Mouse (Mus musculus): ENCODE data around the gene Socs7.

The Socs7 gene

DNA sequence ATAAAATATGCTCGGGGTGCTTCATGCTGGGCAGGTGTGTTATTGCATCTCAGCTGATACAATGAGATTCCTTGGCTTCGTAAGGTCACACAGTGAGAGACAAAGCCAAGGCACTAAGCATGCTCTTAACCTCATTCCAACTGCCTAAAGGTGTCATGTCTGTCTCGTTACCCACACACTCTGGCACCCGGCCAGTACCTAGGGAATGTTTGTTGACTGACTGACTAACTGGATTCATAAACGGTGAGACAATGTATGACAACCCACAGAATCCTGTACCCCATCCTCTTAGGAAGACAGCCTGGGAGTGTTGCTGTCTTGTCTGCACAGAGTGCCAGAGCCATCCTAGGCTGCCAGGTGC is 57.2 kb downstream of the Socs7 start:
- no peak for DNase-seq

DNA sequence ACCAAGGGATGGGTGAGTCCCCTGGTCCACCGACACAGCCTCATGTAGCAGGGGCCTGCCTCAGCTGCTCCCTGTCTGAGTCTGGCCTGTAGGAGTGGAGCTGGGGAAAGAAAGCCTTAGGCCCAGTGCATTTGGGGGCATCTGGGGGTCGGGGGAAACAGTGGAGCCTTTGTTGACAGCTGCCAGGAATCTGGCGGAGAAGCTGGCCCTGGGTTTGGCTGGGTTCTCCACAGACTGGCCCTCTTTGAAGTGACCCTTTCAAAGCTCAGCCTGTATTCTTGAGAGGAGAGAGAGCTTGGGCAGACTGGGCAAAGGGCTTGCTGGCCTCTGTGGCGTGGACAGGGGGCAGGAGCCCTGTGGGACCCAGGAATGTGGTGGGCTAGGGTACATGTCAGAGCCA is 60.2 kb downstream of the Socs7 start:
- DNase-seq: no peak

DNA sequence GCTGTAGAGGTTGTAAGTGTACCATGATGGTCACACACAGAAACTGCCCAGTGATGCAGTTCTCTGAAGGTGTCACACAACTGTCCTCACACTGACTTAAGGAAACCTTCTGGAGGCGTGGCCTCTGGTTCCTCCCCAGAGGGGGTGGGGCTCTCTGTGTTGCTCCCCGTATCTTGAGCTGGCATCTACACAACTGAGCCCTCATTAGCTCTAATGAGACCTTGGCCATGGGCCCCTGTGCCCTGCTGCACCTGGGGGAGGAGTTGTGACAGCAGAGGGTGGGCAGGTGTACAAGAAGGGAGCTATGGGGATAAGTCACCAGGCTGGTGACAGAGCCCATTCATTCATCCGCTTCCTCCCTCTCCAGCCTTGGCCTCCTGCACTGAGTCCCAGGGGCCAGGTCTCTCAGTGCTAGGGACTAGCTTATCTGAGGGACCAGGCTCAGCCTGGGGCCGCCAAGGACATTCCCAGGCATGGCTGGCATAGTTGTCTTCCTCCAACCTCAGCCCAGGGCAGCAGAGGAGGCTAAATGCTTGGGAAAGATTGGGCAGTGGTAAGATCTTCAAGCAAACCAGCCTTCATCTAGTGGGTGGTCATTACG is 61.8 kb downstream of the Socs7 start:
- no peak for DNase-seq

DNA sequence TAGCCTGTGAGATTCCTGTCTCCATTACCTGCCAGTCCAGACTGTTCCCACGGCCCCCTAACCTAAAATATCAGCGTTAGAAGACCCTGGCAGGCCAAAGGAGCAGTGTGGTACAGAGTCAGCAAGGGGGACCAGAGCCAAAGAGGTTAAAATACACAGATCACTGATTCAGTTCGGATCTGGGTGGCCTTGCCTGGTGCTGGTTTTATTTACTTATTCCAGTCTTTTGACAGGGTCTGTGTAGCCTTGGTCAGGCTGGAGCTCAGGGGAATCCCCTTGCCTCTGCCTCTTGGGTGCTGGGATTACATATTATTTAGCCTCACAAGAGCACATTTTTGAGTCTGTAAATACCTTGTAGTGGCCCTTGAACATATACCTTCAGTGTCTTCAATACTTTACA is 62.5 kb downstream of the Socs7 start:
- no peak for DNase-seq

DNA sequence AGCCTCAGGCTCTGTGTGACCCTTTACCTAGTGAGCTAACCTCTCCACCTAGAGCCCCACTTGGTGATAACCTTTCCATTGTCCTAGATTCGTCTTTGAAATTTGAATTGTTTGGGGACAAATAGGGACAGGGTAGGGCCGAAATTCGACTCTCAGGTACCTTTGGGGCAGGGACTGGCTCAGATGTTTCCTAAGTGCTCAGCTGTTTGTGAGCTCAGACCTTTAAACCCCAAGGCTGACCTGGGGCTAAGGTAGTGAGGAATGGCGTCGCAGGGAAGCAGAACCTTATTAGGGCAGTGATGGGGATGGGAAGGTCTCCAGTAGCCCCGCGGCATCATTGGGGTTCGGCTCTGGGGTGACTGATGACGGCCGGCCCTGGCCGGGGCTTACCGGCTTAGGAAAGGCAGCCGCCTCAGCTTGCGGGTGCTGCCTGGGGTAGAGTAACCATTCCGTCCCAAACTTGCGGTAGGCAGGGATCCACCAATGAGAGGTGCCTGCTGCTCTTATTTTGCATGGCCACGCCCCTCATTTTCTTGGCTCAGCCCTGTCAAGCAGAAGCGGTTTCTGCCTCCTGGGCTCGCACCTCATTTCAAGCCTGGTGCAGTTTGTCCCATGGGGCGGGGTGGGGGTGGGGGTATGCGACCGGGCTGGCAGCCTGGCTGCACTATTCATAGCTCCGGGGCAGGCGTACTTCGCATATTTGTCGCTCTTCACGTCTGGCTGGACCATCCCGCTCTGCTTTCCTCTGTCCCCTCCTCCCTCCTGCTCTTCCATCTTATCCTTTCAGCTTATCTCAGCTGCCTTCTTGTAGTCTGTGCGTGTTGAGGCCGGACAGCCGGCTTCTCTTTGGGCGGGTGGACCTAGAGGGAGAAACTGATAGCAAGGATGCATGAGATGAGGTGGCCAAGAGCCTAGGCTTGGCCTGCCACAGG is 65.7 kb downstream of the Socs7 start:
- DNase-seq: peak; percentile 66

DNA sequence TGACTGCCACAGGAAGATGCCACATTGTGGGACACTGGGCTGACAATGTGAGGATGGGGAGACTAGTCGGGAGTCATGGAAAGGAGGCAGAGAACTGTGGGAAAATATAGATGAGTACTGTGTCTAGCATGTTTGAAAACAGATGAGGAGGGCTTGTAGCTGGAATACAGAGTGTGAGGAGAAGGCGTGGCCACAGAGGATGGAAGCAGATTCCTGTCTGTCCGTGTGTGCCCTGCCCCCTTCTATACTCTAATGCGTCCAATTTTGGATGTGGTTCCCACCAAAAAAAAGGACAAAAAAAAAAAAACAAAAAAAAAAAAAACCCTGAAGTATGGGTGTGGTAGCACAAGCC is 66.4 kb downstream of the Socs7 start:
- DNase-seq: no peak

DNA sequence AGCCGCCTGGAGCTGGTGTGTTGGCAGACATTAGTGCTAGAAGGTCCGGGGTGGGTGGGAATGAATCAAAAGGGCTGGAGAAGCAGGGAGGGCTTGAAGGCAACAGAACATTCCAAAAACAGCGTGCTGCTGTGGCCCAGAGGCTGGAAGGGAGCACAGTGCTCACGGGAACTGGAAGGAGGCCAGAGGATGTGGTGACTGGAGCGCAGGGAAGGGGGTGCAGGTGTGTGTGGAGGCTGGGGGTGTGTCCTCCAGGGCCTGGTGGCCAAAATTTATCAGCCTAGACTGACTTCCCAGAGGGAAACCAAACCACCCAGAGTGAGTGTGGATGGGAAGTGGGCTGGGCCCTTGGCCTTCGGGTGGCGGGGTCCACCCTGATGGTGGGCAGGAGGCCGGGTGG is 67.3 kb downstream of the Socs7 start:
- DNase-seq: no peak

DNA sequence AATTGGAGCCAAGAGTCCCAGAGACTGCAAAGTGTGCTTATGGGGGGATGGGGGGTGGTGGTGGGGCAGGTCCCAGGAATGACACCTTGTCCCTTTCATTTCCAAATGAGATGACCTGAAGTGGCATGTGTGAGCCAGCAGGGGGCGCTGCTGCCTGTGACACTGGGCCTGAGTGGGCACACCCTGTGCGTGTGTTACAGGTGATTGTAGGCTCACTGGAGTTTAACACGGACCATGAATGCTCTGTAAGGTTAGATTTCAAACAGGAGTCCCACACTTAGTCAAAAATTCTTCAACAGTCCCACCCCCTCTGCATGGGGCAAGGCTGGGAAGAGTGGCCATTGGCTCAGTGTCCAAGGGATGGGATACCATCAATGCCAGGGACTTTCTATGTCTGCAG is 69.7 kb downstream of the Socs7 start:
- no peak for DNase-seq

DNA sequence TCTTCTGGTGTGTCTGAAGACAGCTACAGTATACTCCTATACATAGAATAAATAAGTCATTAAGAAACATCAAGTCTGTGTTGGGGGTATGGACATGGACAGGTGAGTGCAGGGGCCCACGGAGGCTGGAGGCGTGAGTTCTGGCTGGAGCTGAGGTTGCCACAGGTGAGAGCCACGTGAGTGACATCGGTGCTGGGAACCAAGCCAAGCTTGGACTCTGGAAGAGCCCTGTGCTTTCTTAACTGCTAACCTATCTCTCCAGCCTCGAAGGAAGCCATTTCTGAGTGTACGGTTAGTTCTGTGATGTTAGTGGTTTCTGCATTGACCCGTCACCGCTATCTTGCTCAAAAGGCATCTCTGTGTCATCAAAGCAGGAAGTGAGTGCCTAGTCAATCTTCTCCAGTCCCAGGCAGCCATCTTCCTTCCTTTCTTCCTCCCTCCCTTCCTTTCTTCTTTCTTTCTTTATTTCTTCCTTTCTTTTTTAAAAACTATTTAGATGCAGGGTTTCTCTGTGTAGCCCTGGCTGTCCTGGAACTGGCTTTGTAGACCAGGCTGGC is 70.7 kb downstream of the Socs7 start:
- no peak for DNase-seq

DNA sequence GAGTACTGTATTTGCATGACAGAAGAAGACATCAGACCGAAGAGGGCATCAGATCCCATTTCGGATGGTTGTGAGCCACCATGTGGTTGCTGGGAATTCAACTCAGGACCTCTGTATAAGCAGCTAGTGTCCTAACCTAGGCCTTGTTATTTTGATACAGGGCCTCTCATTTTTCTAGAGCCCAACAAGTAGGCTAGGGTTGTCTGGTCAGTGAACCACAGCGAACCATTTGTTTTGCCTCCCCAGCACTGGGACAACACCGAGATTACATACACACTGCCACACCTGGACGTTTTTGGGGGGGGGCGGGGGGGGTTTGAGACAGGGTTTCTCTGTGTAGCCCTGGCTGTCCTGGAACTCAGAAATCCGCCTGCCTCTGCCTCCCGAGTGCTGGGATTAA is 71.8 kb downstream of the Socs7 start:
- DNase-seq: no peak

DNA sequence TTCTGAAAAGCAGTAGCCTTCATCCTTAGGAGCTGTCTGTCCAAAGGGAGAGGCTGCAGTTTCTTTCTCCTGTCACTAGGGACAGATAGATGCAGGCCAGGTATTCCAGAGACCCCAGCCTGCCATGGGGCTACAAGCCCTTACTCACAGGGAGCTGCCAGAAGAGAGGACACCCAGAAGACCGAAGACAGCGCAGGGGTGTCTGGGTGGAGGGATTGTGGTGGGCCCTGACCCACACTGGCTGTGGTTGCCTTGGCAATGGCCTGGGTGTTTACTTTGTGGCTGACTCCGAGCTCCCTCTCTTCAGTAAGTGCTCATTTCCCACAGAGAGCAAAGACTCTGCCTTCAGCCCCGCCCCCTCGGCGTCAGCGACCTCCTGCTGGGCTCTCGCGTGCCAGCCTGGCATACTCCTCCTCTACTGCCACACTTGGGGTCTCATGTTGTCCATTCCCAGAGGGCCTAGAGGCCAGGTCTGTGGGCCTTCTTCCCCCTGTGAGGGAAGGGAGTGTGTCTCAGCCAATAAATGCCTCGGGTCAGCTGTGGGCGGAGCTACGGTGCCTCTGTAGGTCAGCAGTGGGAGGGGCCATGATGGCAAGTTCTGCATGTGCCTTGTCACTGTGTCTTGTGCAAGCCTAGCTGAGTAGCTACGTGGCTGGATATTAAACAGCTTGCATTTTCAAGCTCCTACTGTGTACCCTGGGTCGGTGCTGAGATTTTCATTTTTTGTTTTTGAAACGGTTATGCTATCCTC is 72.5 kb downstream of the Socs7 start:
- DNase-seq: no peak

DNA sequence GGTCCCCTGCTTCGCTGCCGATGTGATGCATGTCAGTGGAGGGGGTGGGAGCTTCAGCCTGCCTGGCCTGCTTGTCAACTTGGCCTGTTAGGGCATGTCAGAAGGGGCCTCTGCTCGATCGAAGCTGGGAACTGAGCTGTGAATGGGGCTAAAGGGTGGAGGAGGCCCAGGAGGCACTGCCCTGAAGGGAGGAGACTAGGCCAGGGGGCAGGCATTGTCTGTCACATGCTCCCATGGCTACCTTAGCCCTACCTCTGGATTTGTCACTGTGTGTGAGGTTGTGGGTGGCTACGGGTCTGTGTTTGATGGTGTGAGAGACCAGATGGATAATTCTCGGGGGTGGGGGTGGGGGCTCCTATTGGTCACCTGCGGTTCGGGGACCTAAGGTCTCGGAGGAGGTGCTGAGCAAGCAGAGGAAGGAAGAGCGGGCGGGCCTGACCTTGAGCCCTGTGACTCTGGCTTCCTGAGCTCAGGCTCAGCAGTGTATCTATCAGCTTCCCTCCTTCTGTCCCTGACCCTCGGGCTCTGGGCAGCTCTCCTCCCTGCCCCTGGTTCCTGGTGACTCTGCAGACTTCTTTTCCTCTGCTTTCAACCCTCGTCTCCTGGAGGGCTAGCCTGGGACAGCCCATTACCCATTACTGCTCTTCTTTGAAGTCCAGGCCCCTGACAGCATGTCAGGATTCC is 73.6 kb downstream of the Socs7 start:
- no peak for DNase-seq

DNA sequence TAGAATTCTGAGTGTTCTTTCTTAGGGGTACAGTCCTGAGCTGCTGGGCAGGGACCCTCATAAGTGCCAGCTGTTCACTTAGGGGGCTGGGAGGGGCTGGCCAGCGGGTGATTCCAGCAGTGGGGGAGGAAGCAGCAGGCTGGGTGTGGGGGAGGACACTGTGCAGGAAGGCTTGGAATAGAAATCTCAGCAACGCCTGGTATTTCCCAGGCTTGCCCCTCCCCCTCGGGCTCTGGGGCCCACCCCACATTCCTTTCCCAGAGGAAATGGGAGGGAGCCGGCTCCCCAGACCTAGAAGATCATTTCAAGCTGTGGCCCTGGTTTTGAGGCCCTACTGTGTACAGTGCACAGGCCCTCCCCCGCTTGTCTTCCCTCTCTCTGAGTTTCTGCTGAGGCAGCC is 75.4 kb downstream of the Socs7 start:
- no peak for DNase-seq

DNA sequence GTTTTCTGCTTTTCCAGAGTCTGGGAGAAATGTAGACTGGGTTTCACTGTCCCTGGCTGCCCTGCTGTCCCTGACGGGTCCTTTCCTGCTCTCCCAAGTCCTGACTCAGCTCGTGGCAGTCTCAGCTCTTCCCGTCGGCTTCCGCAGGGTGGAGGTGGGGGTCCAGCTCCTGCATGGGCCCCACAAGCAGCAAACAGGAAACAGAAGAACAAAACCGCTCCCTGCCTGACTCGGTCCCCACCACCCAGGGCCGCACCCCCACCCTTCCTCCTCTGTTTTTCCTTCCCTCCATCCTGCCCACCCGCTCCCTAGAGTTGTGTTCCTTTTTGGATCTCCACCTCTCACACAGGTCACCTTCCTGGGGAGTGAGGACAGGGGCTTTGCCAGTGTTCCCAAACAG is 76.5 kb downstream of the Socs7 start:
- DNase-seq: no peak

DNA sequence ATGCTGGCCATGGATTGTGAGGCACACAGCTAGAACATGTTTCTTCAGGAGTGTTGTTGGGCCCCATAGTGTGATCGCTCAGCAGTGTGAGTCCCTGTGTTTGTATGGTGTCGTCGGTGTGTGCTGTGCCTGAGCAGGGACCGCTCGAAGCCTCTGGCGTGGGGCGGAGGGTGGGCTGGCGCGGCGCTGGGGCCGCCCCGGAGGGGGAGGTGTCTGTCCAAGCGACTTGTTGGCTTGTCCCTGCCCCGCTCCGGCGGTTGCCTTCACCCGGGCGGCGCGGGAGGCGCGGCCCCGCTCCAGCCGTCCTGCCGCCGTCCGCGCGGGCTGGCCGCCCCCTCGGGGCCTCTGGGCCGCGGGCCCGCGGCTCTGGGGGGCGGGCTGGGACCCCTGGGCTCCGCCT is 77.6 kb downstream of the Socs7 start:
- no peak for DNase-seq

DNA sequence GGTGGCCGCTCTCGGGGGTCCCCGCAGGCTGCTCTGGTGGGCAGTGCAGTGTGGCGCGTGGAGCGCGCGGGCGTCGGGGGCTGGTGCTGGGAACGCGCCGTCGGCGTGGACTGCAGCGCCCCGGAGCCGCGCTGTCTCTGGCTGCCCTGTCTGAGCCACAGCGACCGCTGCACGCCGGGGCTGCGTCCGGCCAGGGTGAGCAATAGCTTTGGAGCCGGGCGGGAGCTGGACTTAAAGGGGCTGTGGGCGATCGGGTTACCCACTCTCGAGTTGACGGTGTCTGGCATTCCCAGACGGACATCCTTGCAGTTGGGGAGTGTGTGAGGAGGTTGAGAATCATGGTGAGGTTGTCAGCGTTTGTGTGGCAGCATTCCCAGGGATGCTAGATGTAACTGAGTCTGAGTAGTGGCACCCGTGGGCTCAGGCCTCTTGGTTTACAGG is 78.1 kb downstream of the Socs7 start:
- DNase-seq: no peak

DNA sequence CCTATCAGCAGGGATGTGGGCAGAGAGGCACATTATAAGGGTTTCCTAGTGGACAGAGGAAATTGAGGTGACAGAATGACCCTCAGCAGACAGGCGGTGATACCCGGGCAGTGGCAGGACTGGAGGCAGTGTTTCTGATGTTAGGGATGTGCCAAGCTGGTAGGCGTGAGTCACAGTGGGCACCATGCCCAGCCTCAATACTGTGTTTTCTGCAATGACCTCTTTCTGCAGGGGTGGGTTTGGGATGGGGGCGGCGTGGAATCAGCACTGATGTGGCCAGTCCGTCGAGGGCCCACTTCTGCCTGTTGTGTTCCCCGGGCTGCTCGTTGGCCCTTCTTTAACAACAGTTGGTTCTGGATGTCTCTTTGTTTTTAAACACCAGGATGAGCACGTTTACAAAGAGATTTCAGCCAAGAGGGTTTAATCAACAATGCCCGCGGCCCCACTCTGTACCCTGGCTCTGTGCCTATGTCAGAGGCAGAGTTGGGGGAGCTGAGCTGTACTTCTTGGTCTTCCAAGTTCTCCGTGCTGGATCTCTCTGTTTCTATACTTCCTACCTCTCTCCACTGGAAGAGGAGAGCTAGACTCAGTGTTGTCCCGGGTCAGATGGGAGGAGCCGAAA is 78.8 kb downstream of the Socs7 start:
- DNase-seq: no peak

DNA sequence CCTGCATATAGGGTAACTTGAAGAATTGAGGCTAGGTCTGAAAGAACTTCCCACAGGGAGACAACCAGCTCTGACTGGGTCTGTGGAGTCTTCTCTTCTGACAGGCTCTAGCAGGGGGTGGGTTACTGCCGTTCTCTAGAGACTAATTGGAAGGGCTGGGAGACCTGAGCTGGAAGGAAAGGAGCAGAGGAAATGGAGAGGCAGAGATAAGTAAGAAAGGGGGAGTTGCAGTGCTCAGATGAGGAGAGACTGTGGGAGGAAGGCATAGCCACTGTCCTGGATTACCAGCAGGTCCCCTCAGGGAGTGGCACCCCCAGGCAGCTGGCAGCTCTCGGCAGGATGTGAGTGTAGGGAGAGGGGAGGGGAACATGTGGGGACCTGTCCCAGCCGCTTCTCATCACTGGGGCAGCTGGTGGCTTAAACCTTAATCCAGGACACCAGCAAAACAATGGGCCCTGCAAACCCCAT is 79.3 kb downstream of the Socs7 start:
- DNase-seq: no peak

DNA sequence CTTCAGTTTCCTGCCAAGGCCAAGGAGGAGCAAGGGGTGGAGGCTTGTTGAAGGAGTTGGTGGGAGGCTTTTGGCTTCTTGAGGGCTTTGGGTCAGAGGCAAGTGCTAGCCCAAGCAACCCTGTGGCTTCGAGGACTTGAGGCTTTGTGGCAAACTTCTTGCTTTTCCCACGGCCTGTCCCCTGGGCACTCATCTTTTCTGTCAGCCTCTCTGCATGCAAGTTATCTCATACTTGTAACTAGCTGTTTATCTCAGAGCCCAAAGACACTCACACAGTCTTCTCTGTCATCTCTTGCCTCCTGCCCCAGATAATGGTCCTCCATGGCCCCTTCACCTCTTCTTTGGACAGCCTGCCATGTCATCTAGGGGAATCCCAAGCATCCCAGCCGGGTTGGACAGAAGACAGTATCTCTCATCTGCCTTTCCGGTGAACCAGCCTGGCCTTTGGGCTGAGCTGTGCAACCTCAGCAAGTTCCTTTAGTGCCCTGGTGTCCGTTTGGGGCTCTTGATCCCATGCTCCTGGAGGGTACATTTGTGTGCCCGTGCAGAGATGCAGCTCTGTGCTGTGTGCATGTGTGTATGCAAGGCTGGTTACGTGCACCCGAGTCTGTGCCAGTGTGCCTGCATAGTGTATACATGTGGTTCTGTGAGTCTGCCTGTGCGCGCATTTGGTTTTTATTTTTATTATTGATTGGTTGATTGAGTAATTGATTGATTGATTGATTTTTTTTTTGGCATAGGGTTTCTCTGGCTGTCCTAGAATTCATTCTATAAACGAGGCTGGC is 80.7 kb downstream of the Socs7 start:
- no peak for DNase-seq

DNA sequence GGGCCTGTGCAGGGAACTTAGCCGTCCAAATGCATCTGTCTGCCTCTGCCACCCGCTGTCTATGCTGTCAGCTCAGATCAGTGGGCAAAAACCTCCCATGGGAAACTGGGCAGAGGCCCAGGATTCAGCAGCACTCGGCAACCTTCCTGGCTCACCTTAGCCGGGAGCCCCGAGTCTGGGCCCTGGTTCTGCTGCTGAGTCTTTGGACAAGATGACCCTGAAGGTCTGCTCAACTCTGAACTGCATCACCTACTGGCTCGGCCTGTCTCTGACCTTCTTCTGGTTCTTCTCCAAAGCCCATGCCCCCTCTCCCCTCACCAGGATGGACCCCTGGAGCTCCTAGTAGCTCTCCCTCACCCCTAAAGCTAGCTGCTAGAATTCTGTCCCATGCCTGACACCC is 83.2 kb downstream of the Socs7 start:
- DNase-seq: no peak

DNA sequence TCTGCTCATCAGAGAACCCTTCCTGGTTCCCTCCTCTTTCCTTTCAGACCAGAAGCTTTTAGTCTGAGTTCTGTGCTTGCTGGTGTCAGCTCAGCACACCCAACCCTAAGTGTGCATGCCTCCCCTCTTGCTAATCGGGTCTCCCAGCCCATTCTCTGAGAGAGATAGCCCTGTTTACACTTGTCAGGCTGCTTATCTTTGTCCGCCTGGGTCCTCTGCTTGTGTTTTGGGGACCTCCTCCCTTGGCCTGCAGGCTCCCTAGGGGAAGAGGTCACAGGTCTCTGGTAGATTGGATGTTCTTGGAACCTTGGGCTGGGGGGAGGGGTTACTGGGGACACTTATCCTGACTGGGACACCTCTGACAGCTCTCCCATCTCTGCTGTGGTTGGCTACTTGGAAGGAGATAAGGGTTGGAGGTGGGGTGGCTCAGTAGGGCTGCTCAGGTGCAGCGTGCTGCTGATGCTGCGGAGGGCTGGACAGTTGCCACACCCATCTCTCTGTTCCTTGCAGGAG is 83.7 kb downstream of the Socs7 start:
- DNase-seq: no peak

All from right cerebral cortex, postnatal 25 days (tissue).